Comparison of ENCODE assay signal across 20 mouse cellular contexts in genomic region chr19:27838635-27839034, GRCm38 (mm10).
A peak's percentile ranks its signal among the peaks of the same experiment; 100 is the strongest.
DNase-seq lines count a peak whose midpoint lies in the region; ATAC-seq and TF ChIP-seq lines count a peak whose summit lies in the region.
"Had no signal": no experiment of that assay in that cellular context is flagged by ENCODE, and none has a peak within 500 bp of the region (broad histone marks: within the 10 kb centered on the region; RNA-seq: fewer than 3 reads in every experiment).

No protein-coding gene starts in this region.

- ATAC-seq in midbrain, embryonic 14.5 days (ENCODE audit: low FRiP score, low TSS enrichment), result no peak
- ATAC-seq: forebrain, embryonic 16.5 days; intestine, embryonic 15.5 days had no signal

- in situ Hi-C loops in ES-E14 (cut with MboI; ENCODE audit: low sequenced_read_pairs in 2 of 2, unreplicated experiment in 2 of 2), result no loop called here

- no peak overlapping the region for H3K27ac ChIP-seq in midbrain, embryonic 14.5 days (replicated peaks; ENCODE audit: low read depth, low read length)
- H3K27ac ChIP-seq in midbrain, embryonic 10.5 days (replicated peaks), result no peak overlapping the region
- H3K27ac ChIP-seq in ES-E14 (ENCODE audit: insufficient read depth, low read depth, low read length, poor library complexity, severe bottlenecking), result no peak overlapping the region
- H3K27ac ChIP-seq: embryonic facial prominence, embryonic 15.5 days; heart, embryonic 10.5 days; hindbrain, embryonic 12.5 days; intestine, embryonic 15.5 days had no signal

- no peaks in the 10 kb centered on the region for H3K27me3 ChIP-seq in midbrain, embryonic 14.5 days (ENCODE audit: control insufficient read depth, insufficient read depth, low read length)
- H3K27me3 ChIP-seq in midbrain, embryonic 10.5 days (ENCODE audit: low read depth, poor library complexity, severe bottlenecking), result no peaks in the 10 kb centered on the region
- H3K27me3 ChIP-seq: embryonic facial prominence, embryonic 15.5 days; hindbrain, embryonic 12.5 days; intestine, embryonic 15.5 days had no signal

- peak; percentile 11 for DNase-seq in cerebellum, adult 11-12 months
- DNase-seq in cerebellum, adult 9-11 months, result no peak
- peak; percentile 6 for DNase-seq in embryo, embryonic 11 days
- no peak for DNase-seq in embryo, embryonic 10.5 days (ENCODE audit: low spot score)
- DNase-seq in midbrain, embryonic 14.5 days, result peak; percentile 38
- no peak for DNase-seq in midbrain, embryonic 10.5 days (ENCODE audit: low spot score)
- no peak for DNase-seq in ES-E14 (ENCODE audit: low read depth, low spot score)
- no peak for DNase-seq in spleen, postnatal 4 days (ENCODE audit: low spot score in 2 of 2)
- DNase-seq: adrenal gland, postnatal 10 days; gastrocnemius, postnatal 10 days; heart, adult 18-20 months; heart, postnatal 10 days; heart, postnatal 4 days; kidney, adult 18-20 months had no signal

- H3K4me1 ChIP-seq in midbrain, embryonic 14.5 days (ENCODE audit: control insufficient read depth, insufficient read depth, low read length), result peaks cover 5% of the 10 kb centered on the region; the same call in 1 of the 2 replicates
- no peaks in the 10 kb centered on the region for H3K4me1 ChIP-seq in midbrain, embryonic 10.5 days
- no peaks in the 10 kb centered on the region for H3K4me1 ChIP-seq in ES-E14 (ENCODE audit: control insufficient read depth in 2 of 2, insufficient read depth in 2 of 2, low read length in 2 of 2, poor library complexity in 1 of 2)
- H3K4me1 ChIP-seq: embryonic facial prominence, embryonic 15.5 days; heart, embryonic 10.5 days; hindbrain, embryonic 12.5 days; intestine, embryonic 15.5 days had no signal

- no peak overlapping the region for H3K4me2 ChIP-seq in midbrain, embryonic 14.5 days (ENCODE audit: low read length)
- H3K4me2 ChIP-seq: embryonic facial prominence, embryonic 15.5 days; hindbrain, embryonic 12.5 days; intestine, embryonic 15.5 days had no signal

- 89% methylated on average over 3 of the region's 3 CpGs for WGBS in midbrain, embryonic 14.5 days
- 84% methylated on average over 3 of the region's 3 CpGs for WGBS in midbrain, embryonic 10.5 days

- no peak overlapping the region for H3K4me3 ChIP-seq in midbrain, embryonic 14.5 days (replicated peaks; ENCODE audit: low read depth, low read length)
- no peak overlapping the region for H3K4me3 ChIP-seq in midbrain, embryonic 10.5 days
- H3K4me3 ChIP-seq in ES-E14 (ENCODE audit: insufficient read depth in 1 of 2, low read depth in 1 of 2, low read length in 2 of 2, poor library complexity in 1 of 2, severe bottlenecking in 1 of 2), result no peak overlapping the region
- H3K4me3 ChIP-seq: embryonic facial prominence, embryonic 15.5 days; erythroblast, embryonic 14.5 days; heart, embryonic 10.5 days; hindbrain, embryonic 12.5 days; intestine, embryonic 15.5 days had no signal

- H3K9ac ChIP-seq in midbrain, embryonic 14.5 days (replicated peaks; ENCODE audit: low read length), result no peak overlapping the region
- no peak overlapping the region for H3K9ac ChIP-seq in ES-E14 (ENCODE audit: insufficient read depth, low read depth, low read length, poor library complexity, severe bottlenecking)
- H3K9ac ChIP-seq: embryonic facial prominence, embryonic 15.5 days; hindbrain, embryonic 12.5 days; intestine, embryonic 15.5 days had no signal

- H3K9me3 ChIP-seq in midbrain, embryonic 14.5 days (ENCODE audit: control insufficient read depth, low read length), result no peaks in the 10 kb centered on the region
- H3K9me3 ChIP-seq in midbrain, embryonic 10.5 days (replicated peaks), result no peaks in the 10 kb centered on the region
- H3K9me3 ChIP-seq in ES-E14 (ENCODE audit: control insufficient read depth, insufficient read depth, low read depth, low read length), result no peaks in the 10 kb centered on the region
- H3K9me3 ChIP-seq: embryonic facial prominence, embryonic 15.5 days; heart, embryonic 10.5 days; hindbrain, embryonic 12.5 days; intestine, embryonic 15.5 days had no signal

- H3K36me3 ChIP-seq in midbrain, embryonic 14.5 days (ENCODE audit: control insufficient read depth, insufficient read depth, low read length), result no peaks in the 10 kb centered on the region
- no peaks in the 10 kb centered on the region for H3K36me3 ChIP-seq in midbrain, embryonic 10.5 days
- H3K36me3 ChIP-seq in ES-E14 (ENCODE audit: control insufficient read depth, insufficient read depth, low read length, poor library complexity, severe bottlenecking), result no peaks in the 10 kb centered on the region
- H3K36me3 ChIP-seq: embryonic facial prominence, embryonic 15.5 days; heart, embryonic 10.5 days; hindbrain, embryonic 12.5 days; intestine, embryonic 15.5 days had no signal

TF ChIP-seq in ES-E14, 5 proteins besides CTCF, POLR2A, EP300 and RAD21:
- TF ChIP-seq MAFK (IDR thresholded peaks at IDR 0.05; ENCODE audit: insufficient read depth, low read depth, low read length) (peak; percentile 72), ZNF384 (IDR thresholded peaks at IDR 0.05; ENCODE audit: low read depth, low read length) (no peak)
TF ChIP-seq in ES-E14: peak in this region for 1.

Comparison
In these comparisons a context has a peak if more than half of its experiments do, and no peak if none do; other contexts are left out.
1. DNase-seq: peak in cerebellum, adult 11-12 months (single experiment), embryo, embryonic 11 days (single experiment) and midbrain, embryonic 14.5 days (single experiment); none in cerebellum, adult 9-11 months (single experiment), embryo, embryonic 10.5 days (single experiment), midbrain, embryonic 10.5 days (single experiment), ES-E14 (single experiment) and spleen, postnatal 4 days (0 of 2).